Mouse (Mus musculus) adrenal gland, postnatal 25 days (tissue): Measurements from ENCODE around the gene Klc1. TPM values are rescaled to one million over a fixed set of nuclear protein-coding genes. Genes with fewer than 3 reads are reported as not detected.

ENCODE experiments used
- DNase-seq: peaks from one replicate; pipeline ENCODE4 v3.0.0; 2021; ENCODE audit warnings: mixed read lengths
- total RNA-seq: library from RNA; stranded (reverse); gene quantifications from 2 replicates; pipeline ENCODE4 v1.2.3, GENCODE M21; 2021

The Klc1 gene
- total RNA-seq, 1 experiment from 2014 or later, result 118 TPM

- no peak for DNase-seq
Measured at GRCm38 (mm10) chr12:111851745-111852144, 93.1 kb downstream of the Klc1 start.

- peak; percentile 49 for DNase-seq
Measured at GRCm38 (mm10) chr12:111853011-111853436, 94.4 kb downstream of the Klc1 start.

- DNase-seq, result no peak
Measured at GRCm38 (mm10) chr12:111853546-111853945, 94.9 kb downstream of the Klc1 start.

- no peak for DNase-seq
Measured at GRCm38 (mm10) chr12:111855448-111855847, 96.8 kb downstream of the Klc1 start.

Other genes starting within 250 kb of the Klc1 start
- 338 and 346 TPM in 2 replicates for gene Eif5, start 220.8 kb upstream of the Klc1 start, total RNA-seq
- 101 and 109 TPM in 2 replicates for gene Mark3, start 184.3 kb upstream of the Klc1 start, total RNA-seq
- 24.3 and 27.3 TPM in 2 replicates for gene Ckb, start 86.5 kb upstream of the Klc1 start, total RNA-seq
- gene Trmt61a, start 80.7 kb upstream of the Klc1 start, total RNA-seq, result 9.6 and 11.0 TPM in 2 replicates
- 34.8 and 36.2 TPM in 2 replicates for gene Bag5, start 45.6 kb upstream of the Klc1 start, total RNA-seq
- 69.6 and 71.2 TPM in 2 replicates for gene Apopt1, start 45.6 kb upstream of the Klc1 start, total RNA-seq
- gene Xrcc3, start 55.0 kb downstream of the Klc1 start, total RNA-seq, result 14.7 and 17.7 TPM in 2 replicates
- 99.4 and 105 TPM in 2 replicates for gene Zfyve21, start 55.3 kb downstream of the Klc1 start, total RNA-seq
- gene Ppp1r13b, start 149.3 kb downstream of the Klc1 start, total RNA-seq, result 16.3 and 18.1 TPM in 2 replicates
- 333 and 344 TPM in 2 replicates for gene Atp5mpl, start 208.1 kb downstream of the Klc1 start, total RNA-seq
- not detected in 2 replicates for gene Tdrd9, start 212.7 kb downstream of the Klc1 start, total RNA-seq
- gene Rd3l, start 222.5 kb downstream of the Klc1 start, total RNA-seq, result not detected in 2 replicates